Mouse (Mus musculus) CD4-positive, CD25-positive, alpha-beta regulatory T cell, adult 9 weeks (primary cell): ENCODE measurements around the gene Gal3st2. TPM values are rescaled to one million over a fixed set of nuclear protein-coding genes. Genes with fewer than 3 reads are reported as not detected.

Experiments used
- polyA plus RNA-seq: library from polyadenylated mRNA; unstranded; fragments of 100-300 nt; shearing (Covaris generic); gene quantifications from one replicate; pipeline ENCODE4 v1.2.1, GENCODE M21; 2017

Gene Gal3st2
- not detected for polyA plus RNA-seq

GRCm38 (mm10) chr1:93861048-93861447 is at the start of gene Gal3st2:
Gene Gal3st2 (plus strand): TSS chr1:93861306.

DNA sequence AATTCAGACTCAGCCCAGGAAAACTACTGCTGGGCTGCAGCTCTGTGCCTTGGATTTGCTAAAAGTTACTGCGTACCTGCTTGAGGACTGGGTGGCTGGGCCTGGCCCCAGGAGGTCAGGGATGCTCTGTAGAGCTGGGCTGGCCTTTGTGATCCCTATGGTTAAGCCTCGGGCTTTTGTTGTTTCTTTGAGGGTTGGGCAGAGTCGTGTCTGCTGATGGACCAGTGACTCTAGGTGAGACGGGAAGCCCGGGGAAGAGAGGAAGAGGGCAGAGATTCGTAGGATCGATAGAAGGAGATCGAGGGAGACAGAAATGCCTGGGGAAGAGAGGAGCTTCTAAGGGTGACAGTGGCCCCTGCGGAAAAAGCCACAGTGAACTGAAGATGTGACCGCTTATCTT is 36.5 kb upstream of the Gal3st2 start, which contains the start of gene D2hgdh:
Gene D2hgdh, plus strand, starts transcription at position 301 of the 400 bp plus-strand sequence.

DNA sequence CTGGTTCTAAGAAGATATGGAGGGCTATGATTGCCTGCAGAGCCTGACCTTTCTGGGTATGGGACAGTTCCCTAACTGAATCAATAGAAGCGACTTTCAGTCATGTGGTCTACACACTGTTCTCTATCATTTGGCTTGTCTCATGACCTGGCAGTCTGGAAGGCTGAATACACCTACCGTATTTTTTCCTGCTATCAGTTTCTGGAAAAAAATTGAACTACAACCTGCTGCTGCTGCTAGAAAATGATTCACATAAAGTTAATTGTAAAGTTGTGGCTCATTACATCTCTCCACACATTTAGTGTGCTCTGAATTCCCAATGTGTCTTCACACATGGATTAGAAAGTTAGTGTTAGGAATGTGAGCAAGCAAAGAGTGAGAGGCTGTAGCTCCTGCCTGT is 56.9 kb downstream of the Gal3st2 start, which contains the start of gene Gal3st2b:
Gene Gal3st2b, plus strand, starts transcription at position 301 of the 400 bp plus-strand sequence.

Other genes with a start within 250 kb of the Gal3st2 start
- gene Stk25, start 202.6 kb upstream of the Gal3st2 start, polyA plus RNA-seq, result 107 TPM
- gene Bok, start 175.6 kb upstream of the Gal3st2 start, polyA plus RNA-seq, result not detected
- gene Atg4b, start 109.8 kb upstream of the Gal3st2 start, polyA plus RNA-seq, result 103 TPM
- gene Thap4, start 106.4 kb upstream of the Gal3st2 start, polyA plus RNA-seq, result 14.9 TPM
- gene Dtymk, start 59.4 kb upstream of the Gal3st2 start, polyA plus RNA-seq, result 153 TPM
- gene Ing5, start 57.3 kb upstream of the Gal3st2 start, polyA plus RNA-seq, result 43.6 TPM
- gene D2hgdh, start 36.4 kb upstream of the Gal3st2 start, polyA plus RNA-seq, result 33.9 TPM
- gene Gal3st2b, start 57.0 kb downstream of the Gal3st2 start, polyA plus RNA-seq, result not detected
- gene Gal3st2c, start 129.2 kb downstream of the Gal3st2 start, polyA plus RNA-seq, result 0.06 TPM
- not detected for gene Neu4, start 159.1 kb downstream of the Gal3st2 start, polyA plus RNA-seq
- gene Pdcd1, start 191.2 kb downstream of the Gal3st2 start, polyA plus RNA-seq, result 209 TPM